Mouse (Mus musculus): ENCODE results near the gene Gse1. TPM values are rescaled to one million over a fixed set of nuclear protein-coding genes. Genes with fewer than 3 reads are reported as not detected.

Gene Gse1
- polyA plus RNA-seq, 1 experiment from 2014 or later: 8.7 TPM

GRCm38 (mm10) chr8:120338678-120339077 is 110.4 kb downstream of the Gse1 start:
- Histone ChIP-seq H3K36me3 (replicated peaks) (no peaks in the 10 kb centered on the region), H3K27me3 (0 out of 2 replicates have a peak, but pooled peaks cover 6% of the 10 kb centered on the region), H3K9ac (no peak overlapping the region), H3K4me3 (replicated peaks) (no peak overlapping the region), H3K27ac (replicated peaks) (no peak overlapping the region), H3K4me1 (replicated peaks) (peaks cover 49% of the 10 kb centered on the region), H3K4me2 (no peak overlapping the region), H3K9me3 (replicated peaks) (no peaks in the 10 kb centered on the region)
- no peak for ATAC-seq (ENCODE audit: insufficient read depth)
- 78% methylated on average over 7 of the region's 7 CpGs for WGBS (ENCODE audit: insufficient replicate concordance)

GRCm38 (mm10) chr8:120339743-120340142 is 111.5 kb downstream of the Gse1 start:
- peaks cover 54% of the 10 kb centered on the region for H3K4me1 ChIP-seq (replicated peaks)
- H3K27ac ChIP-seq (replicated peaks): no peak overlapping the region
- 51% methylated on average over 8 of the region's 8 CpGs for WGBS (ENCODE audit: insufficient replicate concordance)
- 0 out of 2 replicates have a peak, but pooled peaks cover 2% of the 10 kb centered on the region for H3K27me3 ChIP-seq
- no peak overlapping the region for H3K4me3 ChIP-seq (replicated peaks)
- no peaks in the 10 kb centered on the region for H3K36me3 ChIP-seq (replicated peaks)
- no peak overlapping the region for H3K9ac ChIP-seq
- no peak overlapping the region for H3K4me2 ChIP-seq
- no peaks in the 10 kb centered on the region for H3K9me3 ChIP-seq (replicated peaks)
- no peak for ATAC-seq (ENCODE audit: insufficient read depth)

- Histone ChIP-seq H3K4me2 (no peak overlapping the region), H3K27me3 (no peaks in the 10 kb centered on the region; the same call in 1 of the 2 replicates), H3K9ac (no peak overlapping the region), H3K4me1 (replicated peaks) (peaks cover 46% of the 10 kb centered on the region), H3K4me3 (replicated peaks) (no peak overlapping the region), H3K36me3 (replicated peaks) (no peaks in the 10 kb centered on the region), H3K9me3 (replicated peaks) (no peaks in the 10 kb centered on the region), H3K27ac (replicated peaks) (no peak overlapping the region)
- 51% methylated on average over 10 of the region's 10 CpGs for WGBS (ENCODE audit: insufficient replicate concordance)
- ATAC-seq (ENCODE audit: insufficient read depth): no peak
Observed at GRCm38 (mm10) chr8:120341124-120341523, 112.9 kb downstream of the Gse1 start.

GRCm38 (mm10) chr8:120342847-120343548 is 114.7 kb downstream of the Gse1 start:
- Histone ChIP-seq H3K4me2 (peak overlapping the region; percentile 26), H3K36me3 (replicated peaks) (no peaks in the 10 kb centered on the region), H3K27ac (replicated peaks) (no peak overlapping the region), H3K27me3 (peaks cover 7% of the 10 kb centered on the region), H3K9me3 (replicated peaks) (no peaks in the 10 kb centered on the region), H3K9ac (no peak overlapping the region), H3K4me3 (replicated peaks) (no peak overlapping the region), H3K4me1 (replicated peaks) (peaks cover 36% of the 10 kb centered on the region)
- WGBS (ENCODE audit: insufficient replicate concordance): 56% methylated on average over 7 of the region's 7 CpGs
- ATAC-seq (ENCODE audit: insufficient read depth): no peak

- Histone ChIP-seq H3K9me3 (replicated peaks) (no peaks in the 10 kb centered on the region), H3K27ac (replicated peaks) (no peak overlapping the region), H3K27me3 (peaks cover 7% of the 10 kb centered on the region), H3K36me3 (replicated peaks) (no peaks in the 10 kb centered on the region), H3K4me1 (replicated peaks) (peaks cover 36% of the 10 kb centered on the region), H3K4me3 (replicated peaks) (no peak overlapping the region), H3K4me2 (peak overlapping the region; percentile 26), H3K9ac (no peak overlapping the region)
- 20% methylated on average over 12 of the region's 12 CpGs for WGBS (ENCODE audit: insufficient replicate concordance)
- no peak for ATAC-seq (ENCODE audit: insufficient read depth)
Observed at GRCm38 (mm10) chr8:120343582-120343981, 115.3 kb downstream of the Gse1 start.

GRCm38 (mm10) chr8:120344166-120344565 is 115.9 kb downstream of the Gse1 start:
- H3K9me3 ChIP-seq (replicated peaks): no peaks in the 10 kb centered on the region
- peak overlapping the region; percentile 26 for H3K4me2 ChIP-seq
- ATAC-seq (ENCODE audit: insufficient read depth): peak; percentile 40; the same call in 1 of the 2 replicates
- H3K4me3 ChIP-seq (replicated peaks): no peak overlapping the region
- H3K4me1 ChIP-seq (replicated peaks): peaks cover 36% of the 10 kb centered on the region
- no peak overlapping the region for H3K27ac ChIP-seq (replicated peaks)
- 8% methylated on average over 4 of the region's 4 CpGs for WGBS (ENCODE audit: insufficient replicate concordance)
- no peaks in the 10 kb centered on the region for H3K36me3 ChIP-seq (replicated peaks)
- no peak overlapping the region for H3K9ac ChIP-seq
- H3K27me3 ChIP-seq: peaks cover 7% of the 10 kb centered on the region

- H3K27ac ChIP-seq (replicated peaks): no peak overlapping the region
- H3K36me3 ChIP-seq (replicated peaks): no peaks in the 10 kb centered on the region
- 48% methylated on average over 13 of the region's 13 CpGs for WGBS (ENCODE audit: insufficient replicate concordance)
- no peak overlapping the region for H3K4me3 ChIP-seq (replicated peaks)
- H3K9me3 ChIP-seq (replicated peaks): no peaks in the 10 kb centered on the region
- ATAC-seq (ENCODE audit: insufficient read depth): no peak
- H3K4me1 ChIP-seq (replicated peaks): peaks cover 34% of the 10 kb centered on the region
- H3K27me3 ChIP-seq: peaks cover 10% of the 10 kb centered on the region
- H3K4me2 ChIP-seq: peak overlapping the region; percentile 26; the same call in 1 of the 2 replicates
- no peak overlapping the region for H3K9ac ChIP-seq
Observed at GRCm38 (mm10) chr8:120344583-120344982, 116.3 kb downstream of the Gse1 start.

- H3K27me3 ChIP-seq: peaks cover 31% of the 10 kb centered on the region
- no peak overlapping the region for H3K4me2 ChIP-seq
- no peaks in the 10 kb centered on the region for H3K9me3 ChIP-seq (replicated peaks)
- H3K4me1 ChIP-seq (replicated peaks): peaks cover 42% of the 10 kb centered on the region
- H3K4me3 ChIP-seq (replicated peaks): no peak overlapping the region
- no peak for ATAC-seq (ENCODE audit: insufficient read depth)
- H3K36me3 ChIP-seq (replicated peaks): no peaks in the 10 kb centered on the region
- H3K27ac ChIP-seq (replicated peaks): no peak overlapping the region
- WGBS (ENCODE audit: insufficient replicate concordance): 80% methylated on average over 21 of the region's 21 CpGs
- H3K9ac ChIP-seq: no peak overlapping the region
Observed at GRCm38 (mm10) chr8:120347734-120348341, 119.6 kb downstream of the Gse1 start.

GRCm38 (mm10) chr8:120348922-120349321 is 120.7 kb downstream of the Gse1 start:
- no peak overlapping the region for H3K4me3 ChIP-seq (replicated peaks)
- H3K27me3 ChIP-seq: peaks cover 42% of the 10 kb centered on the region
- no peak overlapping the region for H3K4me2 ChIP-seq
- H3K27ac ChIP-seq (replicated peaks): no peak overlapping the region
- no peaks in the 10 kb centered on the region for H3K36me3 ChIP-seq (replicated peaks)
- H3K9me3 ChIP-seq (replicated peaks): no peaks in the 10 kb centered on the region
- 67% methylated on average over 11 of the region's 11 CpGs for WGBS (ENCODE audit: insufficient replicate concordance)
- no peak overlapping the region for H3K9ac ChIP-seq
- peaks cover 37% of the 10 kb centered on the region for H3K4me1 ChIP-seq (replicated peaks)
- ATAC-seq (ENCODE audit: insufficient read depth): no peak

GRCm38 (mm10) chr8:120351332-120352071 is 123.2 kb downstream of the Gse1 start:
- Histone ChIP-seq H3K9me3 (replicated peaks) (no peaks in the 10 kb centered on the region), H3K27me3 (peaks cover 44% of the 10 kb centered on the region), H3K4me2 (no peak overlapping the region), H3K4me3 (replicated peaks) (no peak overlapping the region), H3K4me1 (replicated peaks) (peaks cover 38% of the 10 kb centered on the region), H3K9ac (no peak overlapping the region), H3K27ac (replicated peaks) (no peak overlapping the region), H3K36me3 (replicated peaks) (no peaks in the 10 kb centered on the region)
- no peak for ATAC-seq (ENCODE audit: insufficient read depth)
- 53% methylated on average over 7 of the region's 7 CpGs for WGBS (ENCODE audit: insufficient replicate concordance)

GRCm38 (mm10) chr8:120352096-120352495 is 123.8 kb downstream of the Gse1 start:
- no peak overlapping the region for H3K4me3 ChIP-seq (replicated peaks)
- no peak for ATAC-seq (ENCODE audit: insufficient read depth)
- H3K9me3 ChIP-seq (replicated peaks): no peaks in the 10 kb centered on the region
- no peaks in the 10 kb centered on the region for H3K36me3 ChIP-seq (replicated peaks)
- peaks cover 38% of the 10 kb centered on the region for H3K4me1 ChIP-seq (replicated peaks)
- H3K9ac ChIP-seq: no peak overlapping the region
- peaks cover 44% of the 10 kb centered on the region for H3K27me3 ChIP-seq
- no peak overlapping the region for H3K27ac ChIP-seq (replicated peaks)
- no peak overlapping the region for H3K4me2 ChIP-seq
- WGBS (ENCODE audit: insufficient replicate concordance): 59% methylated on average over 10 of the region's 10 CpGs
